Mouse (Mus musculus) intestine, embryonic 14.5 days (tissue): ENCODE data around the gene Prkab2. TPM values are rescaled to one million over a fixed set of nuclear protein-coding genes. Genes with fewer than 3 reads are reported as not detected.
A peak's percentile ranks its signal among the peaks of the same experiment; 100 is the strongest.

Source experiments
- ATAC-seq: fragments of 200-750 bp; cut with Nextera tagmentation; replicated peaks from 2 replicates; pipeline ENCODE4 v1.8.0; 2017; ENCODE audit warnings: low read depth, moderate number of reproducible peaks, moderate TSS enrichment, moderate library complexity; ENCODE audit not compliant: low FRiP score, low TSS enrichment
- DNase-seq: peaks from one replicate; pipeline ENCODE4 v3.0.0-alpha.2; 2018; ENCODE audit warnings: low spot score
- H3K27ac ChIP-seq: fragments of 300-500 bp; sonication (generic); 2 replicates; pipeline ENCODE4 v1.5.1; 2014; ENCODE audit warnings: low read depth, mild to moderate bottlenecking, control low read depth
- H3K27me3 ChIP-seq: fragments of 300-500 bp; sonication (generic); replicated peaks from 2 replicates; pipeline ENCODE4 v1.6.1; 2014; ENCODE audit warnings: low read length, control low read depth; ENCODE audit not compliant: control insufficient read depth, insufficient read depth
- H3K36me3 ChIP-seq: fragments of 300-500 bp; sonication (generic); 2 replicates; pipeline ENCODE4 v1.6.1; 2014; ENCODE audit warnings: low read length, control low read depth; ENCODE audit not compliant: control insufficient read depth, insufficient read depth
- H3K4me1 ChIP-seq: fragments of 300-500 bp; sonication (generic); replicated peaks from 2 replicates; pipeline ENCODE4 v1.6.1; 2014; ENCODE audit warnings: low read length, control low read depth, mixed read lengths; ENCODE audit not compliant: control insufficient read depth, insufficient read depth
- H3K4me2 ChIP-seq: fragments of 300-500 bp; sonication (generic); 2 replicates; pipeline ENCODE4 v1.6.1; 2014; ENCODE audit warnings: low read length
- H3K4me3 ChIP-seq: fragments of 300-500 bp; sonication (generic); 2 replicates; pipeline ENCODE4 v1.5.1; 2014; ENCODE audit warnings: low read depth, low read length, control low read depth, mixed read lengths
- H3K9ac ChIP-seq: fragments of 300-500 bp; sonication (generic); 2 replicates; pipeline ENCODE4 v1.6.1; 2014; ENCODE audit warnings: mild to moderate bottlenecking, low read length
- H3K9me3 ChIP-seq: fragments of 300-500 bp; sonication (generic); 2 replicates; pipeline ENCODE4 v1.6.1; 2016; ENCODE audit warnings: low read length, control low read depth; ENCODE audit not compliant: control insufficient read depth
- WGBS: fragments of 180-500 bp; shearing (Covaris S2); extraction: QIAGEN DNeasy Blood & Tissue Kit; methylation state at CpG from one replicate; pipeline ENCODE4 v1.1.7; 2014; 5-methylcytosine and 5-hydroxymethylcytosine counted together
- polyA plus RNA-seq: library from polyadenylated mRNA; unstranded; fragments of >200 nt; fragmentation: Nextera tagmentation; extraction: Ambion mirVana; gene quantifications from 2 replicates; pipeline ENCODE4 v1.2.1, GENCODE M21; 2014

Prkab2 gene
- polyA plus RNA-seq, 1 experiment from 2014 or later, result 7.6 TPM

DNA sequence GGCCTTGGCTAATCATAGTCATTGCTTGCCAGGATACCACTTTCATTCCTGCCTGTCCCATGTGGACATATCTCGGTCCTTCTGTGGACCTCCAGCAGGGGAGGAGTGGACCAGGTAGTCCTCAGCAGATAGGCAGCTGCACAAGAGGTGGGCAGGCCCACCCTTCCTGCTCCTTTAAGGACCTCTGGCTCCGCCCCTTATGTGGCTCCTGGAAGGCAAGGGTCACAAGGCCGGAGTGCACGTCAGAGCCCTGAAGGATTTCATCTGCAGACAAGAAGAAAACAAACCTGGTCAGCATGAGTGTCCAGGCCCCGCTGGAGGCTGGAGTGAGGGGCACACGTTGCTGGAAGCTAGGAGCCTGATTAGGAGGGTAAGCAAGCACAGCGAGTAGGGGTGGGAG lies 32.6 kb downstream of the Prkab2 start:
- Histone ChIP-seq H3K4me2 (no peak overlapping the region), H3K27ac (no peak overlapping the region; the same call in 1 of the 2 replicates), H3K4me3 (no peak overlapping the region), H3K36me3 (no peaks in the 10 kb centered on the region), H3K9me3 (no peaks in the 10 kb centered on the region), H3K27me3 (no peaks in the 10 kb centered on the region), H3K4me1 (peaks cover 11% of the 10 kb centered on the region; the same call in 1 of the 2 replicates), H3K9ac (no peak overlapping the region)
- ATAC-seq, result 0 out of 2 replicates have a peak, but pooled peaks have one; percentile 48
- no peak for DNase-seq
- WGBS, result 36% methylated on average over 7 of the region's 7 CpGs

DNA sequence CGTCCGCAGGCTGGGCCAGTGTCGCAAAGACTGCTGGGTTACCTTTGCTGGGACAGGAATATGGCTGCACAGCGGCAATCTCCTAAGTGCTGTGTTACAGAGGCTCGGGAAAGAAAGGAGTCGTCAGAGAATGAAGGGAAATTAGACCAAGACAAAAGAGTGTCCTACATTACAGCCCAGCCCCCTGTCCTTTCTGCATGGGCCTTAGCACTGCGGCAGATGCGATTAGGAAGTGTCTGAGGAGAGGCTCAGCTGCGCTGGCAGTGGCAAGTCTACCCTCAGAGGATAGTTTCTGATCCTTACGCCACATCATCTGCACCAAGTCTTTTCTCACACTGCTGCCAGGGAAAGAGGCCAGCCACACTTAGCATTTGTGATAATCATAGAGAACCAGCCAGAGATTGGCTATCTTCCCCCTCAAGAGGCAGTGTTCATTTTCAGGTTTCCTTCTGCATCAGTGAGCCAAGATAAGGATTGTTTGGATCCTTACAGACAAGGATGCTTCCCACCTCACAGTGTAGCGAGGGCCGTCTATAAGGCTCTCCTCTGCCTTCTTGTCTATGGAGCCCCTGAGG lies 33.5 kb downstream of the Prkab2 start:
- Histone ChIP-seq H3K27me3 (no peaks in the 10 kb centered on the region), H3K4me1 (peaks cover 11% of the 10 kb centered on the region; the same call in 1 of the 2 replicates), H3K27ac (no peak overlapping the region), H3K36me3 (no peaks in the 10 kb centered on the region), H3K4me3 (no peak overlapping the region), H3K9ac (no peak overlapping the region), H3K4me2 (no peak overlapping the region), H3K9me3 (no peaks in the 10 kb centered on the region)
- 76% methylated on average over 12 of the region's 12 CpGs for WGBS
- DNase-seq (no peak), ATAC-seq (no peak)

DNA sequence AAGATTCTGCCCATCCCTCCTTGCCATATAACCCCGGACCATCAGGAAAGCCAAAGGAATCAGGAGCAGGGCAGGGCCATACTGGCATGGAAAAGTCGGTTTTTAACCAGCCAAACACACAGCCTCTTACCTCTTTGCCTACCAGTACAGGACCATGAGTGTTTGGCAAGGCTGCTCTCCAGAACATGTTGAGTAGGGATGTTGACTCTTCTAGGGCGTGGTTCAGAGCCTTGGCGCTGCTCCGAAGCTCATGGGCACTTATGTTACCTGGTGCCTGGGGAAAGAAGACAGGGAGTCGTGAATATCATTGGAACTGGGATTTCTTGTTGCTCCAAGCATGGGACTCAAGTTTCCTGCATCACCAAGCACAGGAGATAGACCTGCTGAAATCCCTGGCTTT lies 35.8 kb downstream of the Prkab2 start:
- 83% methylated on average over 6 of the region's 6 CpGs for WGBS
- Histone ChIP-seq H3K4me3 (no peak overlapping the region), H3K9ac (no peak overlapping the region), H3K36me3 (no peaks in the 10 kb centered on the region), H3K27ac (no peak overlapping the region), H3K4me1 (peaks cover 11% of the 10 kb centered on the region; the same call in 1 of the 2 replicates), H3K9me3 (no peaks in the 10 kb centered on the region), H3K27me3 (no peaks in the 10 kb centered on the region), H3K4me2 (no peak overlapping the region)
- ATAC-seq (no peak), DNase-seq (no peak)

DNA sequence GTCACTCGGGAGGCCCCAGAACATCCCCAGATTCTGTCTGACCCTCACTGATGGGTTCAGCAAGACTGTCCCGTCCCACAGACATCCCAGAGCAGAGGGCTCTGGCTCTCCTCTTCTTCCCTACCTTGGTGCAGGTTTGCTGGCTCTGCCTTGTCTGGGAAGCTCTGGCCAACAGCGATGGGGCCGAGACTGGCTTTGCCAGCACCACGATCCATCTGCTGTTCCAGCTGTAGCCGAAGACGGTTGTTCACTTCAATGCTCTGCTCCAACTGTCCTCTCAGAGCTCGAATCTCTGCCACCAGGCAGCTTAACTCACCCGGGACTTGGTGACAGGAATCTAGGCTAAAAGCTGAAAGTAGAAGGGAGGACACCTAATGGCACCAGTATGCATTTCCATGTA lies 38.9 kb downstream of the Prkab2 start:
- no peaks in the 10 kb centered on the region for H3K27me3 ChIP-seq
- DNase-seq, result no peak
- ATAC-seq, result no peak
- H3K4me2 ChIP-seq, result no peak overlapping the region
- H3K9me3 ChIP-seq, result no peaks in the 10 kb centered on the region
- H3K9ac ChIP-seq, result no peak overlapping the region
- H3K4me1 ChIP-seq, result no peaks in the 10 kb centered on the region
- no peaks in the 10 kb centered on the region for H3K36me3 ChIP-seq
- no peak overlapping the region for H3K4me3 ChIP-seq
- 85% methylated on average over 9 of the region's 9 CpGs for WGBS
- H3K27ac ChIP-seq, result no peak overlapping the region

DNA sequence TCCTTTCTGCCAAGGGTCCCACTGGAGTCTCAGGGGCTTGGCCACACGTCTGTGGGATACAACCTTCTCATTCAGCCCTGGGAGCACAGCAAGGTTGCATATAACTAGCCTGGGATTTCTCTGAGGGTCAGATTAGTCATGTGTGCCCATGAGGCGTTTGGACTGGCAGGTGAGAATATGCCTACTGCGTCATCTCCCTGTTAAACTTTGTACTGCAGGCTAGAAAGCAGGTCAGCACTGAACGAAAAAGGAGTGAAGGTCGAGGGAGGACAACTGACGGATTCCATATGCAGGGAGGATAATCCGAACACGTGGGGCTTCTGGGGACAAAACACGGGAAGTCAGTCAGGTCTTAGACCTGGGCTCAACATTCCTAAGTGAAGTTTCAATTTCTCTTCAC lies 39.3 kb downstream of the Prkab2 start:
- no peaks in the 10 kb centered on the region for H3K4me1 ChIP-seq
- no peaks in the 10 kb centered on the region for H3K27me3 ChIP-seq
- H3K9me3 ChIP-seq, result no peaks in the 10 kb centered on the region
- WGBS, result 61% methylated on average over 9 of the region's 9 CpGs
- no peaks in the 10 kb centered on the region for H3K36me3 ChIP-seq
- DNase-seq (no peak), ATAC-seq (no peak)
- H3K9ac ChIP-seq, result no peak overlapping the region
- H3K4me2 ChIP-seq, result no peak overlapping the region
- H3K4me3 ChIP-seq, result no peak overlapping the region
- no peak overlapping the region for H3K27ac ChIP-seq

DNA sequence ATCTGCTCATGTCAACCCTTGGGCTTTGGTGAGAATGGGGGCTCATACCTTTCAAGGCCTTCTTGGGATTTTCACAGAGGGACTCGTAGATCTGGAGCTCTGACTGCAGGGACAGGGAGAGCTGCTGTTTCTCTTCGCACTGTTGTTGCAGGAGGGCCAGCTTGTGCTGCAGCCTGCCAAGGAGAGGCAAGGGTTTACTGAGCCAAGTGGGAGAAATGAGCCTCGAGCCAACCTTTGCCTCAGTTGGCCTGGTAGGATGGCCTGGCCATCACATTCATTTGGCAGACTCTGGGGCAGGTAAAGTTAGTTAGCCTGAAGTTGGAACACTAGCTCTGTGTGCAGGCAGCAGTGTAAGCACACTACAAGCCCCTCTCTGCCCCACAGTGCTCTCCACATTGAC lies 41.1 kb downstream of the Prkab2 start:
- no peak overlapping the region for H3K27ac ChIP-seq
- H3K4me1 ChIP-seq, result no peaks in the 10 kb centered on the region
- H3K9ac ChIP-seq, result no peak overlapping the region
- ATAC-seq (no peak), DNase-seq (no peak)
- no peaks in the 10 kb centered on the region for H3K9me3 ChIP-seq
- no peaks in the 10 kb centered on the region for H3K36me3 ChIP-seq
- H3K4me2 ChIP-seq, result no peak overlapping the region
- 81% methylated on average over 3 of the region's 3 CpGs for WGBS
- no peaks in the 10 kb centered on the region for H3K27me3 ChIP-seq
- no peak overlapping the region for H3K4me3 ChIP-seq

DNA sequence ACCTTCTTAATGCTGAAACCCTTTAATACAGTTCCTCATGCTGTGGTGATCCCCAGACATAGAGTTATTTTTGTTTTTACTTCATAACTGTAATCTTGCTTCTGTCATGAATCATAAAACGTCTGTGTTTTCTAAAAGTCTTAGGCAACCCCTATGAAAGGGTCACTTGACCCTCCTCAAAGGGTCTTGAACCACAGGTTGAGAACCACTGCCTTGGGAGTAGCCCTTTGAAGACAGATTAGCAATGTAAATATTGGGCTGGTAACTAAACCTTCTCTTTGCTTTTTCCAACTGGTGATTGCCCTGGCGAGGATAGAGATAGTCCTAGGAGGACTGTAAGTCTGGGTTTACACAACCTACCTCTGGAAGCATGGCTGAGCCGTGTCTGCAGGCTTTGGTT lies 43.2 kb downstream of the Prkab2 start:
- H3K9ac ChIP-seq, result no peak overlapping the region
- no peaks in the 10 kb centered on the region for H3K9me3 ChIP-seq
- no peak overlapping the region for H3K4me2 ChIP-seq
- ATAC-seq, result no peak
- H3K27me3 ChIP-seq, result no peaks in the 10 kb centered on the region
- no peak overlapping the region for H3K4me3 ChIP-seq
- WGBS, result 41% methylated on average over 3 of the region's 3 CpGs
- no peaks in the 10 kb centered on the region for H3K4me1 ChIP-seq
- no peak for DNase-seq
- H3K36me3 ChIP-seq, result no peaks in the 10 kb centered on the region
- no peak overlapping the region for H3K27ac ChIP-seq

DNA sequence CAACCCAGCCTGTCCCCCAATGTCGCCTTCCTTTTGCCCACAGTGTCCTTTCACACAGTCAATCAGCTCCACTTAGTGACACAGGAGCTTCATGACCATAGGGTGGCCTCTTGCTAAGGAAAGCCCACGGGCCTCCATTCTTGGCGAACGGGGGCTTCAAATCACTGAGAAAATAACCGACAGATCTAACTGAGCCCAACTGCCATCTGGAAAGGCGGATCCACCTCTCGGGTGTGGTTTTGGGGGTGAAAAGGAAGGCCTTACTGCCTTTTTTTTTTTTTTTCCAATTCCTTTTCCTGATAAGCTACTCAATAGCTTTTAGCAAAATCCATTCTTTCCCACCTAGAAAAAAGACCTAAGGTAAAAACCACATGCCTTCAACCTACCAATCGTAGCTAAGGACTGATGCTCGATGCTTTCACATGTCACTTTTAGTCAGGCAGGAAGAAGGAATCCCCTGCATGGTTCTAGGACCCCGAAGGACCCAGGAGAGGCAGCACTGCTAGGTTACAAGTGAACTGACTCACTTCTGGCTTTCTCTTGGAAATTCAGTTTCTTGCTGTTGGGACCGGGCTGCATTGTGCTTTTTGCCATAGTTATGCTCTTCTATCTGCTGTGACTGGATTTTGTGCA lies 44.6 kb downstream of the Prkab2 start:
- H3K27ac ChIP-seq, result no peak overlapping the region
- H3K4me2 ChIP-seq, result no peak overlapping the region
- no peaks in the 10 kb centered on the region for H3K9me3 ChIP-seq
- H3K9ac ChIP-seq, result no peak overlapping the region
- 94% methylated on average over 11 of the region's 11 CpGs for WGBS
- no peak overlapping the region for H3K4me3 ChIP-seq
- ATAC-seq (no peak), DNase-seq (no peak)
- H3K27me3 ChIP-seq, result no peaks in the 10 kb centered on the region
- H3K36me3 ChIP-seq, result no peaks in the 10 kb centered on the region
- H3K4me1 ChIP-seq, result no peaks in the 10 kb centered on the region

DNA sequence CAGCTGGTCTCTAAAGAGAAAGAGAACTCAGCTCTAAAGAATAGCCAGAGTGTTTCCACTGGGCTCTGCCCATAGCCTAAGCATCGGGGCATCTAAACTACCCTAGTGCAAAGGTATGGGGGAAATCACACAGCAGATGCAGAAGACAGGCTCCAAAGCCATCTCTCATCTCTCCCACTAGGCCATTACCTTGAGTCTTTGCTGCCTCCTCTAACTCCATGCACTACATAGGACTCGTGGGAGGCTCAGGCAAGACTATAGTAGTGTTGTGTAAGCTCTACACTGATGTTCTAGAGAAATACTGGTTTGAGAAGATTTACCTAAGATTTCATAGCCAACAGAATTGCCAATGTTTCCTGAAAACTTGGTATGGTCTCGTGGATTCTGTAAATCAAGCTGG lies 47.5 kb downstream of the Prkab2 start:
- H3K27me3 ChIP-seq, result no peaks in the 10 kb centered on the region
- no peak overlapping the region for H3K4me3 ChIP-seq
- H3K9me3 ChIP-seq, result no peaks in the 10 kb centered on the region
- no peak overlapping the region for H3K4me2 ChIP-seq
- no peak overlapping the region for H3K27ac ChIP-seq
- no peak for ATAC-seq
- no peaks in the 10 kb centered on the region for H3K4me1 ChIP-seq
- no peaks in the 10 kb centered on the region for H3K36me3 ChIP-seq
- no peak overlapping the region for H3K9ac ChIP-seq
- WGBS, result 86% methylated on average over 3 of the region's 3 CpGs
- no peak for DNase-seq
